Mouse (Mus musculus): Measurements from ENCODE around the gene Slco2b1.
A peak's percentile ranks its signal among the peaks of the same experiment; 100 is the strongest.

Gene Slco2b1

DNA sequence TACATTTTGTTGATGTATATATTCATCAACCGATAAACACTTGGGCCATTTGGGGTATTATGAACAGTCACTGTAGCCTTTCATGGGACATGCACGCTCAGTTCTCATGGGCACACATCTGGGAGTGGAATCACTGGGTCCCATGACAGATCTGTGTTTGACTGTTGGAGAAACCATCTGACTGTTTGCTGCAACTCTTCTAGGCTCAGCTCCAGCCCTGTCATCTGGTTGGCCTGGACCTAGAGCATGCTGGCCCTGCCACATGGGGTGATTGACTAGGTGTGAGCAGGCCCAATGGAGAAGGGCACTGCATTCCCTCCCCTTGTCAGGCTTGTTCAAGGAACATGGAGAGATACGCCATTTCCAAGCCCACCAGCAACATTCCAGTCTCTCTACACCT, 17.2 kb downstream of the Slco2b1 start:
- DNase-seq (ENCODE audit: low read depth, low spot score) = no peak

- no peak for DNase-seq (ENCODE audit: low read depth, low spot score)
Measured at GRCm38 (mm10) chr7:99693387-99693786, 17.8 kb downstream of the Slco2b1 start.

GRCm38 (mm10) chr7:99692396-99692795, 18.7 kb downstream of the Slco2b1 start:
- no peak for DNase-seq (ENCODE audit: low read depth, low spot score)

DNA sequence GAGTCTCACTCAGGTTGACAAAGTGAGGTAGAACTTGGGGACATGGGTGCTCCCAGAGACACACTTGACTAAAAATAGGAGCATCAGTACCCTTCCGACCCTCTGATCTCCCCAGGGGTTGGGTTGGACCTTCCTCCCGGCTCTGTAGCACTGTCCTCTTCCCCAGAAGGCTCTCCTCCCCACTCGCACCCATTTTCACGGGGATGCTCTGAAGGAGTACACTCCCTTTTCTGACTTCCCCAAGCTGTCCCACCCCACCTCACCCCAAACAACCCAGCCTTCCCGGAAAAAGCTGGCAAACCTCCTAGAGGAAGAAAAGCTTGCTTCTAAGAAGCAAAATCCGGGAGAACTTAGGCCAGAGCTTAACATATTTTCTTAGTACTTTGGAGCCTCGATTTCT, 20.3 kb downstream of the Slco2b1 start:
- no peak for DNase-seq (ENCODE audit: low read depth, low spot score)

DNA sequence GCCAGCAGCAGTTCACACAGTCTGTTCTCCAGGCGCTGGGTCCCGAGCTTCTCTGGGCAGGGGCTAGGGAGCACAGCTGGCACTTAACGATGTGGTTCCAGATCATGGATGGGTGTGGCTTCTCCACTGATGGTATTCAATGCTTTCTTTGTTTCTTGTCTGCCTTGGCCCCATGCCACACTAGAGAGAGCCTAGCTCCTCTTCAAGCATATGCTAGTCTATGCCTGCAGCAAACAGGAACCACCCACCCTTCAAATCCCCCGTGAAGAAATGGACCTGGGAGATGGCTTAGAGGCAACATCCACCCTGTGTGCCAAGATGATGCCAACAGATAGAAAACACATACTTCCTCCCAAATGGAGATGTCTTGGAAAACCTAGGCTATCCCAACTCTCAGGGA, 27.1 kb downstream of the Slco2b1 start:
- no peak for DNase-seq (ENCODE audit: low read depth, low spot score)

DNA sequence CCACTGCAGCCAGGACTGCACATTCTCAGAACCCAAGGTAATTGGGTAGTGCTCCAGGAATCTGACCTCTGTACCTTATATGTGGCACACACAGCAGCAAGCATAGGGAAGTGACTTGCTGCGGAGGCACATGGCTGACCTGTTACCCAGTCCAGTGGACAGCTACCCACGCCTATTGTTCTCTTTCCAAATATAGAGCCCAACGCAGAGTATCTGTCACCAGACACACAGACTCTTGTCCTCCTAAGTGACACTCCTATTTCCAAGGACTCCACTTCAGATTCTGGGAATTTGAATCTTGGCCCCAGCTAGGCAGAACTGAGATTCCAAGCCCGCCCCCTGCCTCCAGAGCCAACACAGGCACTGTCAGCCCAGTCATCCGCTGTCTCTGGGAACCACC, 30.4 kb downstream of the Slco2b1 start:
- no peak for DNase-seq (ENCODE audit: low read depth, low spot score)

- no peak for DNase-seq (ENCODE audit: low read depth, low spot score)
Measured at GRCm38 (mm10) chr7:99674890-99675289, 36.2 kb downstream of the Slco2b1 start.

DNA sequence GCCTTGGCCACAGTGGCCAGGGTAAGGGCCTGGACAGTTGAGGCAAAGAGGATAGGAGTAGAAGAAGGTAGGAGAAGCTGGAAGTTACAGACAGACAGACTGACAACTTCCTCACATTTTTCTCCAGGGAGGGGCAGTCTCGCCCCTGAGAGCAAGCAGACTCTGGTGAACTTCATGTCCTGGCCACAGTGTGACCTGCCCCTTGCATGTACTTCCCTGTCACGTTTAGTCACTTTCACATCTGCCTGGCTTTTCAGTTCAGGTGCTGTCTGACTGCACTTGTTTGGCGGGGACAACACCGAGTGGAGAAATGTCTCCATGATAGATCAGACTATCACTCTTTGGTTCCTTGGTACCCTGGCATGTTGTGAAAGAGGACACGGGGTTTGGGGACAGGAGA, 36.9 kb downstream of the Slco2b1 start:
- DNase-seq (ENCODE audit: low read depth, low spot score) = no peak

GRCm38 (mm10) chr7:99673188-99673587, 38.0 kb downstream of the Slco2b1 start:
- no peak for DNase-seq (ENCODE audit: low read depth, low spot score)

GRCm38 (mm10) chr7:99671544-99672435, 39.4 kb downstream of the Slco2b1 start:
- no peak for DNase-seq (ENCODE audit: low read depth, low spot score)

- DNase-seq (ENCODE audit: low read depth, low spot score) = no peak
Measured at GRCm38 (mm10) chr7:99670915-99671314, 40.2 kb downstream of the Slco2b1 start.

- no peak for DNase-seq (ENCODE audit: low read depth, low spot score)
Measured at GRCm38 (mm10) chr7:99668802-99669201, 42.3 kb downstream of the Slco2b1 start.

DNA sequence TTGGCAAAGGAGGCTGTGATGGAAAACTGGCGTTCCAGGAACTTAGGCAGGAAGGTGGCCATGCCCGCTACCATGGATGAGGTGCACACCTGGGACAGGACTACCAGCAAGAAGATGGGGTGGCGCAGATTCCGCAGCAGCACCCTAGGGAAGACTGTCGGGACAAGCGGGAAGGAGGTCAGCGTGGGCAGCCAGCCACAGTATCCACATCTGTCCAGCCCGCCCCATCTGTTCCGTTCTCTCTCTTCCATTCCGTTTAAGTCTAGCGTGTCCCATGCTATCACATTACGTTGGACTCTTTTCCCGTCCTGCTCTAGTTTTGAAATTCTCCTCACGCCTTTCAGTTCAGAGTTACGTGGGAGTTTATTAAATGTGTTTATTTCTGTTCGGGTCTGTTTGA, 44.0 kb downstream of the Slco2b1 start:
- no peak for DNase-seq (ENCODE audit: low read depth, low spot score)

DNA sequence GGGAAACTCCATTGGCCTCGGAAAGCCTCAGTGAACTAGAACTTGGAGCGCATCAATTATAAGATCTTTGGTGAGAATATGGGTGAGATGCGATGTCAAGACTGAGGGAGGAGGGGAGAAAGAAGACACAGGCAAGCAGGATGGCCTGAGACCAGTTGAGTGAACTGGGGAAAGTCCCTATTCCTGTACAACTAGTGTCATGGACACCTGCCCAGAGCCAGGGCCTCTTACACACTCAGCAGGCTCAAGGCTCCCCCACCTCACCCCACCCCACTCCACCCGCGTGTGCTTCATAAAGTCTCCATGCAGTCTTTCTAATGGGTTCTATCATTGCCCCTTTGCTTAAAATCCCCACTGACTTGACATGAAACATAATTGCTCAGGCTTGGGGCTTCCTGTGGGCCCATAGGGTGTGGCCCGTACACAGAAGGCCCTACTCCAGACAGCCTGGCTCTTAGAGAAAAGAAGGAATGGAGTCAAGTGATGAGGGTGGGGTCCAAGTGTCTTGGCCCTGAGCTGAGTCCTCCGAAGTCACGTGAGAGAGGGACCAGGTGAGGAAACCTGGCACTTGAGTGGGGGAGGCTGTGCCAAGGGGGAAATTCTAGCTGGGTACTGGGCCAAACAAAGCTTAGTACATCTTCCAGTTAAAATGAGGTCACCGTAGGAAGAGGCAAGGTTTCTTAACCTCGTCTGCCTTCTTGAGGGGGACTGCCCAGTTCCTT, 45.2 kb downstream of the Slco2b1 start:
- DNase-seq (ENCODE audit: low read depth, low spot score) = no peak

DNA sequence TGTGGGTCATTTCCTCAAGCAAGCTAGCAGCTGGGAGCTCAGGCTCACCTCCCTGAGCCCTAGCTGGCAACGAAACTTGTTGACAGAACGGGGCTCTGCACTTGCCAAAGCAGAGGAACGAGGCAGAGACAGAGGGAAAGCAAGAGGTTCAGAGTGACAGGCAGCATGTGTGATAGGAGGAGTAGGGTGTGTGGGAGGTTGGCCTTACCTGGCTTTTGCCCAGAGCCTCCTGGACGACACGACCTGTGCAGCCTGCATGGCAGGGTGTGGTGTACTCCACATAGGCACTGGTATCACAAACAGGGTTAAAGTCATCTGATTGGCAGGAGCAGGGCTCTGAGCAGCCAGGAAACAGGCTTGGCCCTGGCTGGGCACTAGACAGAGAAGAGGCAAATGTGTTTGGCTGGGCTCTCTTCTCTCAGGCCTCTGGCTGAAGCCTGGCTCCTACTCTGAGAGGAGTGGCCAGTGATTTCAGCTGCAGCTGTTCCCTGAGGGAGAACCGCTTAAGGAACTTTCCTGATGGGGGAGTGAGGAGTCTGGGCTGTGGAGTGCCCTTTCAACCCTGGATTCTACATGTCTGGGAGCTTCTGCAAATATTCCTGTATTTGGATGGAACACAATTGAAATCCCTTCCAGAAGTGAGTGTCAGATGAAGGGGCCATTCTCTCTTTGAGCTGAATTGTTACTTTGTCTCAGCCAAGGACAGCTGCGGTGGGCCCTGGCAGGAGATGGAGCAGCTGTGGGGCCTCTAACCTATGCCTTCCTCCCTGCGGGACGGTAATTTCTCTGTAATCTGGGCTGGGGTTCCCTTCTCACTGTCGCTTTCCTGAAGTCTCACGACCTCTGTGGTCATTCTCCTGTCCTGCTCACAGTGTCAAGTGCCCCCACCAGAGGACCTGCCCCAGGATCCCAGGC, 46.3 kb downstream of the Slco2b1 start:
- no peak for DNase-seq (ENCODE audit: low read depth, low spot score)

DNA sequence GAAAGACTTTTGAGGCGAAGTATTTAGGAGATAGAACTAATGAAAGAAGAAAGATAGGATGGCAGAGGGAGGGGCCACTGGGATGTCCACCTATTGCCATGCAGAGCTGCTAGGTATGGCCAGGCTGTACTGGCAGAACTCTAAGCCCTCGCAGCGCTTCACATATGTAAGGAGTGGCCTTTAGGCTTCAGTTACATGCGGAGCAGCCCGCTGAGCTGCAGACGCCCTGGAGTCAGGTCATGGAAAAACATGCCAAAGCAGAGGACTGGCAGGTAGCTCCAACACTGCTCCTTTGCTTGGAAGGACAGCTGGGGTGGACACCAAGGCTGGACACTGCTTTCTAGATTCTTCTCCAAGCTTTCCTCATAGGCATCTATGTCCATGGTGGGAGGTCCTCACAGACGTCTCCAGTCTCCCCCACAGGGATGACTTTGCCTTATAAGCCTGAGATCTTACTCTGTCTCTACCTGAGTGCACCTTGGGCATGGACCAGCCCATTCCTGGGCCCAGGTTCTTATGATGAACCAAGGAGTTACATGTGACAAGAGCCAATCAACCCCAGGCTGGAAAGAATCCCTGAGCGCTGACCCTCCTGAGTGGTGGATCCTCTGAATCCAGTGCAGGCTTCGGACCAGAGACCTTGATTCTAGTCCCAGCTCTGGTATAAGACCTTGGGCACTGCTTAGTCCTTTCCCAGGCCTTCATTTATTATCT, 47.5 kb downstream of the Slco2b1 start:
- DNase-seq (ENCODE audit: low read depth, low spot score) = no peak

- no peak for DNase-seq (ENCODE audit: low read depth, low spot score)
Measured at GRCm38 (mm10) chr7:99662311-99662710, 48.8 kb downstream of the Slco2b1 start.

DNA sequence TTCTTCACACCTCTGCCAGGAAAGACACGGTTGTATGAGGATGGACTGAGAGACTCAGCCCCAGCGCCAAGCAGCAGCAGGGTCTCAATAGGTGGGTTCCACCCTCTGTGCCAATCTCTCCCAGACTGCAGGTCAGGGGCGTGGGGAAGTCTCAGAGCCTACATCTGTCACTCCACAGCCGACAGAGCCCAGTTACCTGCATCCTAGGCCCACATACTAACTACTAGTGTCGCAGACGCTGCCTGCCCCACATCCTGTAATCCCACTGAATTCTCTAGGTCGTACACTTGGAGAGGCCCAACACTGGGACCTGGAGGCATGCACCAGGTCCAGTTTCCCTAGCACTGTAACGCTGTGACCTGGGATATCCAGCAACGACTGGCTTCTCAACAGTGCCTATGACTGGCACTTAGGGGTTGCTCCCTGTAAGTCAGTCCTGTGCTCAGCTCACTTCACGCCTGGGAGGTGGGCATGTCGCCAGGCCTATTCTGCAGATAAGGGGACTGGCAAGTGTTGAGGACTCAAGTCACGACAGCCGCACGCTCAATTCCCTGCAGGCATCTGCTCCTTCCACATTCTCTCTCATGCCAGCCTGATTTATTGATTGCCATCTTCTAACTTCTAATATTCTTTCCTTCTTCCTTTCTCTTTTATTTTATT, 49.4 kb downstream of the Slco2b1 start:
- DNase-seq (ENCODE audit: low read depth, low spot score) = no peak

DNA sequence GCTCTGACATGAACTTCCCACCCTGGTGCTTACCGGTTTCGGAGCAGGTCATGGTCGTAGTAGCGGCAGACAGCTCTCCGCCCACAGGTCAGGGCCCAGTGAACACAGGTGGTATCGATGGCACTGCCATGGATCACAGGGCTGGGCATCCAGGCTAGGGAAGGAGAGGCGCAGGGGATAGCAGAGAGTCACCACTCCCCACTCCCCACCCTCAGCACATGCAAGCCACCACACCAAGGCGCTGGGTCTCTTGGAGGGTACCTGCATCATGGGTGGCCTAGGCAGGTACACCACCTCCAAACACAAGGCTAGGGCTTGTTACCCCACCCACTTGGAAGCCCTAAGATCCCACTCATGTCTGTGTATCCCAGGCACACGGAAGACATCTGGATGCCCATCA, 50.1 kb downstream of the Slco2b1 start:
- no peak for DNase-seq (ENCODE audit: low read depth, low spot score)

- peak; percentile 57 for DNase-seq (ENCODE audit: low read depth, low spot score)
Measured at GRCm38 (mm10) chr7:99659379-99660029, 51.6 kb downstream of the Slco2b1 start.
